Mouse (Mus musculus): Measurements from ENCODE around the gene Ciao2b. TPM values are rescaled to one million over a fixed set of nuclear protein-coding genes. Genes with fewer than 3 reads are reported as not detected.

The Ciao2b gene
- polyA plus RNA-seq, 1 experiment: 88.1 TPM

DNA sequence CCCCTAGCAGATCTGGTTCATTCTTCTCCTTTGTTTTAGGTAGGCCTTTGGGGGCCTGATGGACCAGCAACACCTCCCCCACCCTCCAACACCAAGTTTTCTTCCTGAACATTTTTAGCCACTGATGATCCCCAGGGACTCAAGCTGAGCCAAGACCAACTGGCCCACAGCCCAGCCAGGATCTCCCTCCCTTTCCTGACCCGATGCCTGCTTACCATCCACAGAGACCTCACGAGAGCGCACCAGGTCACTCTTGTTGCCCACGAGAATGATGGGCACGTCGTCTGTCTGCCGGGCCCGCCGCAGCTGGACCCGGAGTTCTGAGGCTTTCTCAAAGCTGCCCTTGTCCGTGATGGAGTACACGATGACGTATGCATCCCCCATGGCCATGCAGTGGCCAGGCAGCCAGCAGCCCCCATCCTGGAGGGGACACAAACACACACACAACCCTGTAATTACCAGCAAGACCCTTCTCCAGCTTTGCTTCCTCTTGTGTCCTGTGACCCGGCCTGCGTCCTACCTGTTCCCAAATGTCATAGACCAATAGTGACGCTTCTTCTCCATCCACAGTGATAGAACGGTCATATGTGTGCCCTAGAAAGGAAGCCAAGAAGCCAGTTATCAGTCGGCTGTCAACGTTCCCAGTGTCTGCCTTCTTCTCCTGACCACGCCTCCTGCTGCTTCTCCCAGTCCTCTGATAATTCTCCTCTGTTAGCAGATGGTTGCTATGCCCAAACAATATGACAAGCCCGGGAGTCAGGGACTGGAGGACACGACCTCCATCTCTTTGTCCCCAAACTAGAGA is 12.3 kb downstream of the Ciao2b start:
- no peak for TF ChIP-seq GATA1 (IDR thresholded peaks at IDR 0.05; ENCODE audit: low read length)

DNA sequence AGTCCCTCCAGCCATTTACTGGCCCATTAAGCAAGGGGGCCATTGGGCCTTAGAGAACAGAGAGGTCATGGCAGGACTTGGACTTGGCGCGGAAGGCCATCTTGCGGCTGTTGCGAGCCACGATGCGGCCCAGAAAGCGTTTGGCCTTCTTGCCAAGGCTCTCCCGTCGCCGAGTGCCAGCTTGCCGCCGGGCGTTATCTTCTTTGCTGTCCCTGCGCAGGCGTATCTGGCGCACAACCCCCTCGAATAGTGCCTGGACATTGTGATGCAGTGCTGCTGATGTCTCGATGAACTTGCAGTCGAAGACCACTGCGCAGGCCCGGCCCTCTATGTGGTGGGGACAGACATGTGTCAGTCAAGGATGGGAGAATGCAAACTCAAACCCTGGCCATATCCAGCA is 13.4 kb downstream of the Ciao2b start:
- TF ChIP-seq GATA1 (IDR thresholded peaks at IDR 0.05; ENCODE audit: low read length): no peak

DNA sequence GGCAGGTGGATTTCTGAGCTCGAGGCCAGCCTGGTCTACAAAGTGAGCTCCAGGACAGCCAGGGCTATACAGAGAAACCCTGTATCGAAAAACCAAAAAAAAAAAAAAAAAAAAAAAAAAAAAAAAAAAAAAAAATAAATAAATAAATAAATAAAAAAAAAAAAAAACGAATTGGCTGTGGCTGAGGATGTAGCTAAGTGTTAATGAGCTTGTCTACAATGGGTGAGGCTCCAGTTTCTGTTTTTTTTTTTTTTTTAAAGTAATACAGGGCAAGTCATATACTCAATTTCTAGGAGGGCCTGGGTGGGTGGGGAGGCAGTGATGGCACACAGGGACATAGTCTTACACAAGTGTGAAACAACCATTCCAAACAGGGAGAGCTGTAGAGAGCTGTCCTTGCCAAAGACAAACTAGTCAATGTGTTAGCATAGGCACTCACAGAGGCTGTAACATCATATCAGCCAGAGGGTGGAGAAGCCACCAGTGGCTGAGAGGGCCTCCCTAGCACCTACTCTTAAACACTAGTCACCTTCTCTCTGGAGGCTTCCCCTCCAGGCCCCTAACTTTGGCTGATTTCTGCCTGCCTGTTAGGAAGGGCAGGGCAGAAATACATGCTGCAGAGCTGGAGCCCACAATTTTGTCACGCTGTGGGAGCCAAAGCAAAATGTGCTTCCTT is 14.6 kb downstream of the Ciao2b start:
- TF ChIP-seq GATA1 (IDR thresholded peaks at IDR 0.05; ENCODE audit: low read length): no peak

DNA sequence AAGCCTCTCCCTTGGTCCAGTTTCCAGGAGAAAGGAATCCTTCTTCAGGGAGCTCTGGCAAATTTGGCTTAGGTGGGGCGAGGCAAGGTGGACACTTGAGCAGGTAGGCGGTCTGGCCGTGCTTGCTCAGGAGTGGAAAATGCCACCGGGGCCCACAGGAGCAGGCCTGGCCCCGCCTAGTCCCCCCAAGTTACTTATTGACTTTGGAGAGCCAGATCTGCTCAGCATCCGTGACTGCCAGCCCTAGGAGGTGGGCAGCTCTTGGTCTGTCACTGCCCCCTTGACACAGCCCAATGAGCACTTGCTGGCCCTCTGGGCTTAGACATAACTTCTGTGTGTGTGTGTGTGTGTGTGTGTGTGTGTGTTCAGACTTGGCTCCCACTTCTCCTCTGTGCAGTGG is 17.6 kb downstream of the Ciao2b start, which contains the start of gene Cdh16:
Cdh16 (minus strand) TSS at position 236 of the 400 bp plus-strand sequence.
- no peak for TF ChIP-seq GATA1 (IDR thresholded peaks at IDR 0.05; ENCODE audit: low read length)

DNA sequence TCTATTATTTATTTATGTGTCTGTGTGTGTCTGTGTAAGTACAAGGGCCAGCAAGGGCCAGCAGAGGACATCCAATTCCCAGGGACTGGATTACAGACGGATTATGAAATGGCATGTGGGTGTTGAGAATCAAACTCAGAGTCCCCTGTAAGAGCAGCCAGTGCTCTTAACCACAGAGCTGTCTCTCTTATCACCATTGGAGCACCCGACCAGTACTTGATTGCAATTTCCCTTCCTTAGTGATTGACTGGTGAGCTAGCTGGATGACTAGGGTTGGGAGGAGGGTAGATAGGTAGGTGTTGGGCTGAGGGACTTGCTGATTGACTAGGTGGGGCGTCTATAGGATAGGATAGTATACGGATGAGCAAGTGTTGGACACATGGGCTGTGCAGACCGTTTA is 21.0 kb downstream of the Ciao2b start:
- no peak for TF ChIP-seq GATA1 (IDR thresholded peaks at IDR 0.05; ENCODE audit: low read length)

DNA sequence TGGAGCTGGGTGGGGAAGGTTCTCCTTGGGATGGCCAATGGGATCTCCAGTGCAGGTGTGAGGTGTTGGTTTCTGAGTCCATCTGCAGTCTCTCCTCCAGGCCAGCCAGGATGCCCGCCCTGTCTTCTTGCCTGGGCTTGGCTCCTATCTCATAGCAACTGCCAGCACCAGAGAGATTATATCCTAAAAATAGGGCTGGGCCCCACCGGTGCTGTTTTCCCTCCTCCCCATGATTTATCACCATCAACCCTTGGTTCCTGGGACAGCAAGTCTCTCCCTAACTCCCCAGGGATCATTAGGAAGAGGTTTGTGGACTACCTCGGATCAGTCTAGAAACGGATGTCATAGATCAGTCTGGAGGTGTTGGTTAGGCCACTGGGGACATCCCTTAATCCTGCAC is 28.6 kb downstream of the Ciao2b start:
- TF ChIP-seq GATA1 (IDR thresholded peaks at IDR 0.05; ENCODE audit: low read length): no peak

DNA sequence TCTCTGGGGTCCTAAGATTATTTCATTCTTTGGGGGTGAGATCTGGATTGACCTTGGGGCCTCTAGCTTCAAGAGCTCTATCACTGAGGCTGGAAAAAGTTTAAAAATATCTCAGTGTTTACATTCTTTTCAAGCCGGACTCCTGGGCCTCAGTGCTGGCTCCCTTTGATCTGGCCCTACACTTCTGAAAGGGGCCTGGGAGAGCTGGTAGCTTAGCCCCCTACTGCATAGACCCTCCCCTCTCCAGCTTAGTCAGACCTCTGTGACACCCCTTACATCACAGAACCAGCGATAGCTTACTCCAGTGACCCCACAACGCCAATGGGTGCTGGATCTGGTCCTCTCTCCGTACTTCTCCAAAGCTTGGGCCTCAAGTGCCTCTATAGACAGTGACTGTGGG is 30.2 kb downstream of the Ciao2b start:
- no peak for TF ChIP-seq GATA1 (IDR thresholded peaks at IDR 0.05; ENCODE audit: low read length)

DNA sequence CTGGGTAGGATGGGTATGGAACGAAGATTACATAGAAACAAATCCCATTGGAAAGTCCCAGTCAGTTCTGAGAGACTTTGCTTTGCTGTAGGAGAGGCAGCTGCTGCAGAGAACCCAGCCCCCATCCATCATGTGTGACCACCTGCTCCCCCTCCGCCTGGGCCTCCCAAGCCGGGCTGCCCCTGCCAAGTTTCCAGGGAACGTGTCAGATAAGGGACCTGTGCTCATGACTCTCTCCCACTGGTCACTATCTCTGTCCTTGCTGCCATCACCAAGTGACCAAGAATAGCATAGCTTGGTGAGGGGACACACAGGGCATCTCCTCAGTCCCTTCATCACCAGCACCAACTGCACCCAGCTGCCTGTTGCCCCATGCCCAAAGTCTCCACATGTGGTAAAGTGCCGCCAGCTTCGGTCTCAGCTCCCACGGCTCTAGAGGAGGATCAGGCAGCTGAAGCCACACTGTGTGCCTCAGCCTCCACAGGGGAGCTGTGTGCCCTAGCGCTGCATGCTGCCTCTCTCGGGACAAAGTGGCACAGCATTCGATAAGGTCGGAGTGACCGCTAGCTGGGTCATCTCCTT is 31.5 kb downstream of the Ciao2b start:
- TF ChIP-seq GATA1 (IDR thresholded peaks at IDR 0.05; ENCODE audit: low read length): no peak

DNA sequence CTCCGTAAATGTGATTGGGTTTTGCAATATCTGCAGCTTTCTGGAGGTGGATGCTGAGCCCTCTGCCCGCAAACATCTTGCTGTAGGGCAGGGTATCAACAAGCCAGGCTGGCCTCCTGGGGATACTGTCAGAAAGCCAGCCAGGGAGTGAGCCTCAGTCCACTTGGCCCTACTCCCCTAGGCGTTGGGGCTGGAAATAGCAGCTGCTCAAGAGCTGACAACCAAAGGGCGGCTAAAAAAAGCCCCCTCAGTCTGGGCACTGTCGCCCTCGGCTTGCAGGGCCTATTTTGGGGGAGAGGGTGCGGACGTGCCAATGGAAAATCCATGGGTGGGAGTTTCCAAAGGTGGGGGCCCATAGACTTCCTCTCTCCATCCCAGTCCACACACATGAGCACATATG is 32.5 kb downstream of the Ciao2b start:
- TF ChIP-seq GATA1 (IDR thresholded peaks at IDR 0.05; ENCODE audit: low read length): no peak

DNA sequence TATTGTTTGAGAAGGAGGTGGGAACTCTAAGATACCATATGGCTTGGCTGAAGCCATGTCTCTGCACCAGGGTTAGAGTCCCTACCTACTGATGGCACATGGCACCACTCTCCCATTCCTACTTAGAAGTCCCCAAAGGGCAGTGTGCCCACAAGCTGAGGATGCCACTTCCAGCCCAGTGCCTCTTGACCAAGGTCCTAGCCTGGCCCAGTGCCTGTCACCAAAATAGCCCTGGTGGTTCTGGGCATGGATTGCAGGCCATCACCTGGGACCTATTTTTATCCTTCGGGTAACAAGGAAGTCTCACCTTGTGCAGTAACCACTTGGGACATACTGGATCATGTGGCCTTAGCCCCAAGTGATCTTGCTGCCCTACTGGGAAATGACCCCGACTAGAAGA is 33.8 kb downstream of the Ciao2b start:
- no peak for TF ChIP-seq GATA1 (IDR thresholded peaks at IDR 0.05; ENCODE audit: low read length)

DNA sequence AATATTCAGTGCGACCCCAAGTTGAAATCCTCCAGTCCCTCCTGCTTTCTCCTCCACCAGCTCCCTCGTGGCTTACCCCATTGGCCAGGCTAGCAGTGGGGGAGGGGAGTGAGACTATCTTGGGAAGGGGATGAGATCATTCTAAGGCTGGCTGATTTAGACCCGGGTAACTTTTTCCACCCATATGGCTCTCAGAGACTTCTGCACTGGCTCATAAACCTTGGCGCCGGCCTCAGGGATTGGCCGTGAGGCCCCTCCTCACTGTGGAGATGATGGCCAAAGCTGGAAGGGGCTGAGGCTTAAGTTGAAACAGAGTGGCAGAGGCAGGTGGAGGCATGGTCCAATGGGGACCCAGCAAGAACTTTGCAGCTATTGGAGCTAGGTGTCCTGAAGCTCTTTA is 35.4 kb downstream of the Ciao2b start:
- no peak for TF ChIP-seq GATA1 (IDR thresholded peaks at IDR 0.05; ENCODE audit: low read length)

DNA sequence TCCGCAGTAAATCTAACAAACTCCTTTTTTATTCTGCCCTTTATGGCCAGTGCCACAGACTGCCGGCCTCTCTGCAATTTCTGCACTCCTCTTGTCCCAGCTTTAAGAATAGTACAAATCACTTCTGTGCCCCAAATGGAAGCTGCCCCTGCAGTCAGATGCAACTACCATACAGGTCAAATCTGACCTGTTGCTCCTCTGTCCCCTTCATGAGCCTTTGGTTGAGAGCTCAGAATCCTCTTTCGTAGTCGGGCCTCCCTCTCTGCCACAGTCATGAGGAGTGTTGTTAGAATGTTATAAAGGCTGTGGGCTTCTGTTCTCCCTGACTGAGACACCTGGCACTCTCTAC is 38.5 kb downstream of the Ciao2b start:
- TF ChIP-seq GATA1 (IDR thresholded peaks at IDR 0.05; ENCODE audit: low read length): no peak

DNA sequence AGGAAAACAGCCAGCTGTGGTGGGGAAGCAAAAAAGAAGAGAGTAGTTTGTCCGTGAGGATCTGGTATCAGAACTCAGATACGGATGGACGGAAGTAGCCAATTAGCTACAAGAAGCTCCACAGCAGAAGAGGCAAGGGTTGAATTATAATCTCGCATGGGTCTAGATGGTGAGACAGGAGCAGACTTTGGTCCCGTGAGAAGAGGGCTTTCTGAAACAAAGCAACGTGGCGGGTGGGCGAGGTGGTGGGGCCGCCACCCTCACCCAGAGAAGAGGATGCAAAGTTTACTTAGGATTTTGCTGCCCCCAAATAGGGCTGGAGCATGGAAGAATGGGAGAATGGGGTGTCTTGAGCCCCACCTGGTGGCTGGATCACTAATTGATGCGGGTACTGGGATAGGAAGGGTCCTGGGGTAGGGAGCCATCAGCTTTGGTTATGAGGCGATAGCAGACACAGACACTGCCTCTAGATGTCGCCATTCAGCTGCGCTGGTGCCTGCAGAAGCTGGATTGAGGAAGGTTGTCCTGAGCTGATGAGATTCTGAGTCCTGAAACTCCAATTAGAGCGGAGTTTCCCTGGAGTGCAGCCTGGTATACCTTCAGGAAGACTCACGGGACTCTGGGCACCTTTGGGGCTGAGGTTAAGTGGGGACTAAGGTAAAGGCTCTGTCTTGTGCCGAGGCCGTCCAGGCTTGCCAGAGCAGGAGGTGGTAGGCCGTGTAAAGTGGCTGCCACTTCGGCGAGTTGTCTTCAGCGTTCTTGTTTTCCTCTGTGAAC is 39.1 kb downstream of the Ciao2b start:
- TF ChIP-seq GATA1 (IDR thresholded peaks at IDR 0.05; ENCODE audit: low read length): no peak

DNA sequence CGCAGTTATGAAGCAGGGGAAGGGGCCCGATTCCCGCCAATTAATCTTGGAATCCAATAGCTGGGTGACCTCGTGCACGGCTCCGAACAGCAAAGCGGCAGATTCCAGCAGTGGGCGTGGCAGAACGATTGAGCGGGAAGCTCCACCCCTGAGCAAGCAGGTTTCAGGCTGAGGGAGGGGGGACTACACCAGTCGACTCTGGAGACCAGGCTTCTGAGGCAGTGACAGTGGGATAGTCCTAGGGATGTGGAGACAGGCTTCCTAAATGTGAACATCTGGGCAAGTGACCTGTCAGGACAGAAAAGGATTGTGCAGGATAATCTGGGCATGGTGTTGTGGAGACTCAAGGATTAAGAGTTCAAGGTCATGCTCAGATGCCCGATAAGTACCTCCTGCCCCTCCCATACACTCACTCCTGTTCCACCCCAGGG is 39.8 kb downstream of the Ciao2b start:
- no peak for TF ChIP-seq GATA1 (IDR thresholded peaks at IDR 0.05; ENCODE audit: low read length)

DNA sequence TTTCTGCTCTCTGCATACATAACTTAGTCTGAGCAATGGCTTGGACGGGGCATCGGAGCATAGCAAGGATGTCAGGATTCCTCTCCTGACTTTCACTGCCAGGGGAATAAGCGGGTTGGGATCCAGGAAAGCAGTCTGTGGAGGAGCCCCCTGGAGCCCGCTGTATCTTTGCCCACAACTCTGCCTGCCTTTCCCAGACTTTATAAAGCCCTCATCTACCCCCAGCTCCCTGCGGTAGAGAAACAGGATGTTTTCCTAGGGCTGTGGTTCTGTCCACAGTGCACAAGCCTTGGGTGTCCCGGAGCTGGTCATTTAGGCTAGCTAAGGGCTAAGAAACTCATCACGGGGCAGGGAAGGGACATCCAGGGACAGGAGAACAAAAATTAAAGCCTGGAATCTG is 40.4 kb downstream of the Ciao2b start:
- TF ChIP-seq GATA1 (IDR thresholded peaks at IDR 0.05; ENCODE audit: low read length): no peak

DNA sequence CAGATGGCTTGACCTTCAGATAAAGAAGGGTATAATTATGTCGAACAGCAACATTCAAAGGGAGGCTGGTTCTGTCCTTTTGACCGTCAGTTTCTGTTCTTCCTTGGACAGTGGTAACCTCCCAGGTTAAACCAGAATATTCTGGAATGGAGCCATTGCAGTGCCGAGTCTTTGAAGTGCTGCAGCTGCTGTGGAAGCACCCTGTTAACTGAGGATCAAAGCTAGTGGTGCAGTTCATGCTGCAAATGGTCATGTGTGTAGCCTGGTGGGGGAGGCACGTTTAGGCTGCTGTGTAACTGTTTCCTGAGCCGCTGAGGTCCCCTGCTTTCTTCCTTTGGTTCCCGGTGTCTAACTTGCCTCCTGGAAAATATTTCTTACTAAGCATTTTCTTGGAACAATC is 43.3 kb downstream of the Ciao2b start:
- no peak for TF ChIP-seq GATA1 (IDR thresholded peaks at IDR 0.05; ENCODE audit: low read length)
